Mouse (Mus musculus) macrophage (primary cell): ENCODE results near the gene Gdpd5. TPM values are rescaled to one million over a fixed set of nuclear protein-coding genes. Genes with fewer than 3 reads are reported as not detected.

Experiments
- H3K27ac ChIP-seq: fragments of 350-480 bp; formaldehyde crosslinking; 2 replicates; pipeline ENCODE4 v1.9.0; 2021
- H3K36me3 ChIP-seq: fragments of 350-480 bp; formaldehyde crosslinking; 2 replicates; pipeline ENCODE4 v1.9.0; 2021; ENCODE audit errors: inconsistent target
- H3K4me3 ChIP-seq: fragments of 350-480 bp; formaldehyde crosslinking; 2 replicates; pipeline ENCODE4 v1.9.0; 2021; ENCODE audit errors: inconsistent target
- H3K79me2 ChIP-seq: fragments of 350-480 bp; formaldehyde crosslinking; 2 replicates; pipeline ENCODE4 v1.9.0; 2021; ENCODE audit errors: inconsistent target
- WGBS: methylation state at CpG from one replicate; pipeline ENCODE4 v1.1.7; 2026; ENCODE audit warnings: inconsistent platforms; ENCODE audit not compliant: missing documents; 5-methylcytosine and 5-hydroxymethylcytosine counted together
- polyA plus RNA-seq: library from polyadenylated mRNA; stranded (reverse); fragments of 250-400 nt; gene quantifications from 3 replicates; pipeline ENCODE4 v1.2.4, GENCODE M21; 2018; ENCODE audit warnings: inconsistent platforms

Gdpd5 gene
- polyA plus RNA-seq, 1 experiment from 2014 or later = 14.8 TPM

GRCm38 (mm10) chr7:99407598-99407997, 26.4 kb downstream of the Gdpd5 start:
- no peak overlapping the region for H3K4me3 ChIP-seq
- no peaks in the 10 kb centered on the region for H3K79me2 ChIP-seq
- WGBS = 60% methylated on average over 2 of the region's 2 CpGs
- H3K27ac ChIP-seq = peak overlapping the region; percentile 78
- no peaks in the 10 kb centered on the region for H3K36me3 ChIP-seq

- no peaks in the 10 kb centered on the region for H3K79me2 ChIP-seq
- H3K27ac ChIP-seq = no peak overlapping the region
- H3K4me3 ChIP-seq = no peak overlapping the region
- H3K36me3 ChIP-seq = no peaks in the 10 kb centered on the region
- WGBS = 94% methylated on average over 8 of the region's 8 CpGs
These were observed 28.4 kb downstream of the Gdpd5 start for GRCm38 (mm10) chr7:99409441-99410222.

GRCm38 (mm10) chr7:99410315-99410714, 29.1 kb downstream of the Gdpd5 start:
- H3K4me3 ChIP-seq = no peak overlapping the region
- H3K27ac ChIP-seq = no peak overlapping the region
- H3K79me2 ChIP-seq = no peaks in the 10 kb centered on the region
- H3K36me3 ChIP-seq = no peaks in the 10 kb centered on the region
- 89% methylated on average over 8 of the region's 9 CpGs for WGBS

- H3K4me3 ChIP-seq = no peak overlapping the region
- WGBS = 88% methylated on average over 6 of the region's 6 CpGs
- no peaks in the 10 kb centered on the region for H3K79me2 ChIP-seq
- H3K36me3 ChIP-seq = no peaks in the 10 kb centered on the region
- H3K27ac ChIP-seq = no peak overlapping the region
These were observed 30.0 kb downstream of the Gdpd5 start for GRCm38 (mm10) chr7:99411047-99411779.

- Histone ChIP-seq H3K27ac (no peak overlapping the region), H3K79me2 (no peaks in the 10 kb centered on the region), H3K36me3 (no peaks in the 10 kb centered on the region), H3K4me3 (no peak overlapping the region)
- 41% methylated on average over 4 of the region's 4 CpGs for WGBS
These were observed 33.8 kb downstream of the Gdpd5 start for GRCm38 (mm10) chr7:99415045-99415444.

GRCm38 (mm10) chr7:99419311-99419710, 38.1 kb downstream of the Gdpd5 start:
- H3K79me2 ChIP-seq = no peaks in the 10 kb centered on the region
- 91% methylated on average over 3 of the region's 3 CpGs for WGBS
- H3K27ac ChIP-seq = no peak overlapping the region
- H3K4me3 ChIP-seq = no peak overlapping the region
- no peaks in the 10 kb centered on the region for H3K36me3 ChIP-seq

- Histone ChIP-seq H3K36me3 (no peaks in the 10 kb centered on the region), H3K4me3 (no peak overlapping the region), H3K79me2 (no peaks in the 10 kb centered on the region), H3K27ac (no peak overlapping the region)
- 96% methylated on average over 6 of the region's 6 CpGs for WGBS
These were observed 39.8 kb downstream of the Gdpd5 start for GRCm38 (mm10) chr7:99421006-99421405.

- Histone ChIP-seq H3K4me3 (no peak overlapping the region), H3K79me2 (no peaks in the 10 kb centered on the region), H3K27ac (no peak overlapping the region), H3K36me3 (no peaks in the 10 kb centered on the region)
- WGBS = 92% methylated on average over 8 of the region's 8 CpGs
These were observed 43.4 kb downstream of the Gdpd5 start for GRCm38 (mm10) chr7:99424538-99425155.

GRCm38 (mm10) chr7:99425706-99426105, 44.5 kb downstream of the Gdpd5 start:
- WGBS = 89% methylated on average over 4 of the region's 4 CpGs
- Histone ChIP-seq H3K27ac (no peak overlapping the region), H3K4me3 (no peak overlapping the region), H3K36me3 (no peaks in the 10 kb centered on the region), H3K79me2 (no peaks in the 10 kb centered on the region)

- no peak overlapping the region for H3K27ac ChIP-seq
- H3K36me3 ChIP-seq = no peaks in the 10 kb centered on the region
- WGBS = 96% methylated on average over 10 of the region's 10 CpGs
- no peak overlapping the region for H3K4me3 ChIP-seq
- no peaks in the 10 kb centered on the region for H3K79me2 ChIP-seq
These were observed 45.8 kb downstream of the Gdpd5 start for GRCm38 (mm10) chr7:99427031-99427430.

- Histone ChIP-seq H3K79me2 (no peaks in the 10 kb centered on the region), H3K36me3 (no peaks in the 10 kb centered on the region), H3K4me3 (no peak overlapping the region), H3K27ac (no peak overlapping the region)
- 94% methylated on average over 3 of the region's 3 CpGs for WGBS
These were observed 46.8 kb downstream of the Gdpd5 start for GRCm38 (mm10) chr7:99427987-99428386.

GRCm38 (mm10) chr7:99428836-99429235, 47.6 kb downstream of the Gdpd5 start:
- whole genome bisulfite sequencing = 51% methylated on average over 5 of the region's 5 CpGs
- Histone ChIP-seq H3K4me3 (no peak overlapping the region), H3K36me3 (no peaks in the 10 kb centered on the region), H3K79me2 (no peaks in the 10 kb centered on the region), H3K27ac (no peak overlapping the region)

- H3K4me3 ChIP-seq = no peak overlapping the region
- H3K27ac ChIP-seq = no peak overlapping the region
- no peaks in the 10 kb centered on the region for H3K36me3 ChIP-seq
- WGBS = 96% methylated on average over 6 of the region's 6 CpGs
- no peaks in the 10 kb centered on the region for H3K79me2 ChIP-seq
These were observed 48.6 kb downstream of the Gdpd5 start for GRCm38 (mm10) chr7:99429786-99430185.

GRCm38 (mm10) chr7:99430246-99430645, 49.0 kb downstream of the Gdpd5 start:
- Histone ChIP-seq H3K4me3 (no peak overlapping the region), H3K27ac (no peak overlapping the region)
- WGBS = 91% methylated on average over 11 of the region's 11 CpGs

GRCm38 (mm10) chr7:99432248-99432647, 51.0 kb downstream of the Gdpd5 start:
- Histone ChIP-seq H3K27ac (no peak overlapping the region), H3K79me2 (no peaks in the 10 kb centered on the region), H3K36me3 (no peaks in the 10 kb centered on the region), H3K4me3 (no peak overlapping the region)
- WGBS = 59% methylated on average over 14 of the region's 14 CpGs

More at GRCm38 (mm10) chr7:99430246-99430645, 49.0 kb downstream of the Gdpd5 start:
- Histone ChIP-seq H3K79me2 (no peaks in the 10 kb centered on the region), H3K36me3 (no peaks in the 10 kb centered on the region)
